Mouse (Mus musculus): ENCODE results near the gene Gm49322. TPM values are rescaled to one million over a fixed set of nuclear protein-coding genes. Genes with fewer than 3 reads are reported as not detected.

Gene Gm49322
- polyA plus RNA-seq (2015; fragmentation: Illumina TruSeq; extraction: RNeasy Lipid Tissue Mini Kit (QIAGEN cat#74804); ENCODE audit: insufficient read depth, low replicate concordance) = 0.93 TPM

DNA sequence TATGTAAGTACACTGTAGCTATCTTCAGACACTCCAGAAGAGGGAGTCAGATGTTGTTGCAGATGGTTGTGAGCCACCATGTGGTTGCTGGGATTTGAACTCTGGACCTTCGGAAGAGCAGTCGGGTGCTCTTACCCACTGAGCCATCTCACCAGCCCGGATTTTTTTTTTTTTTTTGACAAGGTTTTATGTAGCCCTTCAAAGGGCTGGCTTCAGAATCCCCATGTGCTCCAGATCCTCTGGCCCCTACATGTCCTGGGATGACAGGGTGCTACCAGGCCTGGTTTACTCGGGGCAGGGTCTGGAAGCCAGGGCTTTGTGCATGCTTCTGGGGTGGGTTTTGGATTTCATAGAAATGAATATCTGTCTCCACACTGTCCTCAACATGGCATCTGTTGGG, at the start of gene Gm49322:
Gene Gm49322 (plus strand): TSS at position 301 of the 400 bp plus-strand sequence.

DNA sequence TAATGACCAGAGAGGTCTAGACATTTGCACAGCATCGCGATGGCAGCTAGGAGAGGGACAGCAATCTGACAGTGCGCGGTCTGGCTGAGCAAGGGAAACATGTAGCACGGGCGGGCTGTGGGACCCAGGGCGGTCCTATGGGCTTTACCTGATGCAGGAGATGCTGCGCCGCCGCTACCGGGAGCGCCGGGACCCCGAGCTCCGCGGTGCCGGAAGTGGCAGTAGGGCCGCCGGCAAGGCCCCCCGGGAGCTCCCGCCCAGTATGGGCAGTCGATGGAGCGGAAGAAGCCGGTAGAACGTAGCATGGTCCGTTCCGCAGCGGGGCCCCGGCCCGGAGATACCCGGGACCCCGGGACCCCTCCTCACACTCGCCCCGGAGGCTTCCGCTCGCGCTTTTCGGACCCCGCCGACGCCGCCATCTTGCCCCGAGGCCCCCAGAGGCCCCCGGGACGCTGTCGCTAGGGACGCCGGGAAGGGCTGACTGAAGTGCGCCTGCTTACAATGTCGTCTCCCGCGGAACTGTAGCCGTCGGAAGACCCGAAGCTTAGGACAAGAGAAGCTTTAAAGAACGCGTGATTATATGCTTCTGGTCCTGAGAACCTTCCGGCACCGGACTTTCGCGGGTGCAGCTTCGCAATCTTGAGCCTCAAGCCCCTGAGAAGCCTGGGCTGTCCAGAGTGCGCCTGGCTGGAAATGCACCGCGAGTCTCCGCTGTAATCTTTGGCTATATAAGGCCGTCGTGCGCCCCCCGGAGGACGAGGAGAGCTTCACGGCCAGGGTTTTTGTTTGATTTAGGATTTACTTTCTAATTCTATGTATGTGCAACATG, 44.5 kb upstream of the Gm49322 start, which contains the start of gene Rexo1:
Gene Rexo1 (minus strand): TSS at position 445 of the 829 bp plus-strand sequence.

DNA sequence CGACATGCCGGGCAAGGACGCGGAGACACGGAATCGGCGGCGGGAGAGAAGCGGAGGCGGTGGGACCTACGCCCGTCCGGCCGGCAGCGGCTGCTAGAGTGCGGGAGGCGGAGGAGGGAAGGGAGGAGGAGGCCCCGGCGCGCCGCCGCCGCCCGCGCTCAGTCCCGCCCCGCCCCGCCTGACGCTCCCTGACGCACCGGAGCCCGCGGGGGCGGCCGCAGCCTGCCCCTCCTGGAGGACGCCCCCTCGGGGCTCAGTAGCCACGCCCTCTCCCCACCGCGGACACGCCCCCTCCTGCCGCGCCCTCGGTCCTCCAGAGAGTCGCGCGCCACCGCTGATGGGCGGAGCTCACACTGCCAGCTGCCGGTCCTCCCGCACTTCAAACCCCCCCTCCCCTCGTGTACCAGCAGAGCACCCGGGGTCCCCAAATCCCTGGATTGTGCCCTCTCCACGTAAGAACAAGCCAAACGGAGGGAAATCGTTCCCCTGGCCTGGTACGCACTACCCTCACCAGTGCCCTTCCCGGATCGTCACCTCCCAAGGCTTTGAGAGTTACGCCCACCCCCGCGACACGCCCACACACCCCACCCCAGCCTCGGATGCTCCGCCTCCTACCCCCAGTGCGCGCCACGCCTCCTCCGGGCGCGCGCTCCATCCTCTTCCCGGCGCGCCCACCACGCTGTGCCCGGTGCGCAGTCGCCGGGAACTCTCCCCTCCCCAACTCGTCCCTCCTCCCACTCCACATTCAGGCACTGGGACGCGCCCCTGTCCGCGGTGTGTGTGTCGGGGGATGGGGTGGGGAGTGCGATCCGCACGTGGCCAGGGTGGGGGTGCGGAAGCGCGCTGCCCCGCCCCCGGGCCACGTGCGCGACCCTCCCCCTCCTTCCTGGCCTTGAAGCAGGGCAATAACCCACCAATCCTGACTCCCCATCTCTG, 28.4 kb upstream of the Gm49322 start, which contains the start of gene Klf16:
Gene Klf16 (minus strand): TSS at position 127 of the 936 bp plus-strand sequence.

DNA sequence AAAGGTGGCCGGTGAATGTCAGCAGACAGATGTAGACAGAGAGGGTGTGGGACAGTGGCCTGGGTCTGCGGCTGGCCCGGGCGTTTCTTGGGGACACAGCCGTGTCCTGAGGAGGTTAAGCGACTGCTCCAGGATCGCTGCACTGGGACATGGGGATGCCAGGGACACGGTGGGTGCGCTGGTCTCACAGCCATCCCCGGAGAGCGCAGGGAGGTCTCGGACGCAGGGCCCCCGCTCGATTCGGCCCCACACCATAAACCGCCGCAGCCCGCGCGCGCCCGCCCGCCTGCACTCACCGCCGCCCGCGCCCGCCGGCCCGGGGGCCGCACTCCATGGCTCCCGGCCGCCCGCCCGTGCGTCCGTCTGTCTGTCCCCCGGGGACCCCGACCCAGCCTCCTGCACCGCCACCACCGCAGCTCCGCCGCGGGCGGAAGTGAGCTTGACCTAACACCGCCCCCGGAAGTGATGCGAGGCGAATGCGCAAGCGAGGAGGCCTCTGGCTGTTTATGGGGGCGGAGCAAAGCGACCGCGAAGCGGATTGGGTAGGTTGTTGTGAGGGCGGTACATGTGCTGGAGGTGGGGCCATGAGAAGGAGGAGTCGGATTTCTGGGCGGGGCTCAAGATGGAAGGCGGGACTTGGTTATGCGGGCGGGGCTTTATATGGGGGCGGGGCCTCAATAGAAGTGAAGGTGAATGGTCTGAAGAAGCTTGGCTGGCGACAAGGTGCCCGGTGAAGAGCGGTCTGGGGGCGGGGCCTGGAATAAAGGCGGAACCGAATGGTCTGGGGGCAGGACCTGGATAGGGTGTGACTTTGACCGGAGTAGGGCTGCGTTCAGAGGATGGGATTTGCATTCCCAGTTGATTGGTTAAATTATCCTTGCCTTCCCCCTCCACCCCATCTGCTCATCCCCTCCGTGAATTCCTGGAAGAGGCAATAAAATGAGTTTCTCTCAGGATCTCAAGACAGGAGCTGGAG, 15.7 kb upstream of the Gm49322 start, which contains the start of gene Abhd17a:
Gene Abhd17a (minus strand): TSS at position 463 of the 976 bp plus-strand sequence.

DNA sequence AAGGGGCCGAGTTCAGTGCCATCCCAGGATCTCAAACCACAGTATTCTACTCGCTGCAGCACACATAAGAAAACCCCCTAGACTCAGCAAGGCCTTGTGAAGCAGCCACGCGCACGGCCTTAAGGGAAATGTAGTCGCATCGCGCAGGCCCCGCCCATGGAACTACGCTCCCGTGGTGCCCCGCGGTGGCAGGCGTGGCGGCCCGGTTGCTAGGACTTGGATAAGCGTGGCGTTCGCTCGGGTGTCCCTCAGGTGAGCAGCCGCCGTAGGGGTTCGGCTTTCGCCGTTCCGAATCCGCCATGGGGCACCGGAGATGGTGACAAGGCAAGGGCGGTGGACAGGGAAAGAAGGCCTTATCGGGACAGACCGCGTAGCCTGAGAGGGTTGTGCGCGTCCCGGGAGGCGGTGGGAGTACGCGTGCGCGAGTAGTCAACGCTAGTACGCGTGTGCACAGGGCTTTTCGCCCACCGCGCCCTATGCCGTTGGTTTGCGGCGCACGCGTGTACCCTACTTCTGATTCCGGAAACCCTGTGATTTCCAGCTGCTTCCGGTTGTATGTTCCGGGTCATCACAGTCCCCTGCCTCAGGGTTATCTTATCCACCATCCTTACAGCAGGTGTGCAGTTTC, 3.0 kb upstream of the Gm49322 start, which contains the start of the genes Scamp4 and Adat3:
Gene Scamp4 (plus strand): TSS at position 175 of the 628 bp plus-strand sequence.
Gene Adat3 (plus strand): TSS at position 183 of the 628 bp plus-strand sequence.

DNA sequence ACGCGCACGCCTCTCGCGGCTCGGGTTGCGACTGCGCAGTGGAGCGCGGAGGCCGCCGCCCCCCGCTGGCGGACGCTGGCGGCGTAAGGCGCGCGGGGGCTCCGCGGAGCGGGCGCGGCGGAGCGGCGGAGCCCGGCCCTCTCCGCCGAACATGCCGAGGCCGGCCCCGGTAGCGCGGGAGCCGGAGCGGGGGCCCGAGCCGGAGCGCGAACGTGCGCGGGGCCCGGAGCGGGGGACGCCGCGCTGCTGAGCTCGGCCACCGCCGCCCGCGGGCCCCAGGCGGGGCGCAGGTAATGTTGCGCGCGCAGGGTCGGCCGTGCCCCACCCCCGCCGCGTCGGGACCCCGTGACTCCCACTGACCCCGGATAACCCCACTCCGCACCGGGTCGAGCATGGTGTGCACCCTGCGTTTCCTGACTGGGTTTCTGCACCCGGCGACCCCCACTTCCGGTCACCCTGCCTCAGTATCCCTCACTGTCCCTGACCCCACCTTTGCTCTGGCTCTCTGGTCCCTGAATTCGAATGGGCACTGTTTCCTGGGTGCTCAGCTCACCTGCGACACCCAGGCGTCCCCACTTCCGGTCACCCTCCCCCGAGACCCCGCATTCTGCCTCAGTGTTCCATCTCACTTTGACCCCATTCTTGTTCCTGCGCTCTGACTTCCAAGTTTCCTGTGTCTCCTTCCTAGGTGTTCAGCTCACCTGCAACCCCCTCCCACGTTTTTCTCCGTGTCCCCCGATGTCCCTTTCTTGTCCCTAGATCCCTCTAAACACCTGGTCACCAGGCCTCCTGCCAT, 17.0 kb downstream of the Gm49322 start, which contains the start of gene Csnk1g2:
Gene Csnk1g2 (plus strand): TSS at position 178 of the 796 bp plus-strand sequence.

DNA sequence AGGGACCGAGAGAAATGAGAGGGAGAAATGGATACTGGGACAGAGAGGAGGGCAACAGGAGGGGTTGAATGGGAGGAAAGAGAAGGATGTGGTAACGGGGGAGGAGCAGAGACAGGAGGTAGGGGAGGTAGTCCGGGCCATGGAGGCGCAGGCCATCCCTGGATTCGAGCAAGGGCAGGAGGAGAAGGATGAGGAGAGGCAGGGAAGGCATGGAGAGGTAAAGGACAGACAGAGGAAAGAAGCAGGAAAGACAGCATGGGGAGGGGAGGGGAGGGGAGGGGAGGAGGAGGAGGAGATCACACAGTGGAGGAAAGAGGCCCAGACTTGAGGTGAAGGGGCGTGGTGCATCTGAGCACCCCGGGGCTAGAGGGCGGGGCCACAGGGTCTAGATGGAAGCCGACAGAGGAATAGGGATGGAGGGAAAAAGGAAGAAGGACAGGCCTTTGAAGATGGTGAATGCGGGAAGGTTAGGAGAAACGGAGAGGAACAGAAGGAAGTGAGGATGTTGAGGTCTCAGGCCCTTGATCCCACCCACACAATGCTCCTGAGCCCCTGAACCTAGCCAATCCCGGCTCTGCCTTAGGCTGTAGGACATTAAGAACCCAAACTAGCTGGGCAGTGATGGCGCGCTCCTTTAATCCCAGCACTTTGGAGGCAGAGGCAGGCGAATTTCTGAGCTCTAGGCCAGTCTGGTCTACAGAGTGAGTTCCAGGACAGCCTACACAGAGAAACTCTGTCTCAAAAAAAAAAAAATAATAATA, 51.2 kb downstream of the Gm49322 start, which contains the start of gene Btbd2:
Gene Btbd2 (minus strand): TSS at position 209 of the 761 bp plus-strand sequence.

Other genes starting within 250 kb of the Gm49322 start
- gene Plk5, start 249.6 kb upstream of the Gm49322 start, polyA plus RNA-seq (2015; fragmentation: Illumina TruSeq; extraction: RNeasy Lipid Tissue Mini Kit (QIAGEN cat#74804); ENCODE audit: insufficient read depth, low replicate concordance) = not detected
- 4.6 TPM for gene Mex3d, start 218.4 kb upstream of the Gm49322 start, polyA plus RNA-seq (2015; fragmentation: Illumina TruSeq; extraction: RNeasy Lipid Tissue Mini Kit (QIAGEN cat#74804); ENCODE audit: insufficient read depth, low replicate concordance)
- 18.0 TPM for gene Mbd3, start 206.5 kb upstream of the Gm49322 start, polyA plus RNA-seq (2015; fragmentation: Illumina TruSeq; extraction: RNeasy Lipid Tissue Mini Kit (QIAGEN cat#74804); ENCODE audit: insufficient read depth, low replicate concordance)
- gene Uqcr11, start 199.2 kb upstream of the Gm49322 start, polyA plus RNA-seq (2015; fragmentation: Illumina TruSeq; extraction: RNeasy Lipid Tissue Mini Kit (QIAGEN cat#74804); ENCODE audit: insufficient read depth, low replicate concordance) = 11.5 TPM
- gene Tcf3, start 172.4 kb upstream of the Gm49322 start, polyA plus RNA-seq (2015; fragmentation: Illumina TruSeq; extraction: RNeasy Lipid Tissue Mini Kit (QIAGEN cat#74804); ENCODE audit: insufficient read depth, low replicate concordance) = 22.1 TPM
- not detected for gene Onecut3, start 111.2 kb upstream of the Gm49322 start, polyA plus RNA-seq (2015; fragmentation: Illumina TruSeq; extraction: RNeasy Lipid Tissue Mini Kit (QIAGEN cat#74804); ENCODE audit: insufficient read depth, low replicate concordance)
- gene Atp8b3, start 66.9 kb upstream of the Gm49322 start, polyA plus RNA-seq (2015; fragmentation: Illumina TruSeq; extraction: RNeasy Lipid Tissue Mini Kit (QIAGEN cat#74804); ENCODE audit: insufficient read depth, low replicate concordance) = not detected
- 10.1 TPM for gene Rexo1, start 44.5 kb upstream of the Gm49322 start, polyA plus RNA-seq (2015; fragmentation: Illumina TruSeq; extraction: RNeasy Lipid Tissue Mini Kit (QIAGEN cat#74804); ENCODE audit: insufficient read depth, low replicate concordance)
- 11.6 TPM for gene Klf16, start 28.7 kb upstream of the Gm49322 start, polyA plus RNA-seq (2015; fragmentation: Illumina TruSeq; extraction: RNeasy Lipid Tissue Mini Kit (QIAGEN cat#74804); ENCODE audit: insufficient read depth, low replicate concordance)
- 5.6 TPM for gene Abhd17a, start 15.7 kb upstream of the Gm49322 start, polyA plus RNA-seq (2015; fragmentation: Illumina TruSeq; extraction: RNeasy Lipid Tissue Mini Kit (QIAGEN cat#74804); ENCODE audit: insufficient read depth, low replicate concordance)
- gene Scamp4, start 3.1 kb upstream of the Gm49322 start, polyA plus RNA-seq (2015; fragmentation: Illumina TruSeq; extraction: RNeasy Lipid Tissue Mini Kit (QIAGEN cat#74804); ENCODE audit: insufficient read depth, low replicate concordance) = 20.6 TPM
- gene Adat3, start 3.1 kb upstream of the Gm49322 start, polyA plus RNA-seq (2015; fragmentation: Illumina TruSeq; extraction: RNeasy Lipid Tissue Mini Kit (QIAGEN cat#74804); ENCODE audit: insufficient read depth, low replicate concordance) = not detected
- gene Csnk1g2, start 16.8 kb downstream of the Gm49322 start, polyA plus RNA-seq (2015; fragmentation: Illumina TruSeq; extraction: RNeasy Lipid Tissue Mini Kit (QIAGEN cat#74804); ENCODE audit: insufficient read depth, low replicate concordance) = 21.2 TPM
- 4.3 TPM for gene Btbd2, start 51.0 kb downstream of the Gm49322 start, polyA plus RNA-seq (2015; fragmentation: Illumina TruSeq; extraction: RNeasy Lipid Tissue Mini Kit (QIAGEN cat#74804); ENCODE audit: insufficient read depth, low replicate concordance)
- 81.5 TPM for gene Mknk2, start 72.1 kb downstream of the Gm49322 start, polyA plus RNA-seq (2015; fragmentation: Illumina TruSeq; extraction: RNeasy Lipid Tissue Mini Kit (QIAGEN cat#74804); ENCODE audit: insufficient read depth, low replicate concordance)
- gene Mob3a, start 96.0 kb downstream of the Gm49322 start, polyA plus RNA-seq (2015; fragmentation: Illumina TruSeq; extraction: RNeasy Lipid Tissue Mini Kit (QIAGEN cat#74804); ENCODE audit: insufficient read depth, low replicate concordance) = 94.7 TPM
- 35.5 TPM for gene Izumo4, start 96.2 kb downstream of the Gm49322 start, polyA plus RNA-seq (2015; fragmentation: Illumina TruSeq; extraction: RNeasy Lipid Tissue Mini Kit (QIAGEN cat#74804); ENCODE audit: insufficient read depth, low replicate concordance)
- 63.5 TPM for gene Ap3d1, start 136.2 kb downstream of the Gm49322 start, polyA plus RNA-seq (2015; fragmentation: Illumina TruSeq; extraction: RNeasy Lipid Tissue Mini Kit (QIAGEN cat#74804); ENCODE audit: insufficient read depth, low replicate concordance)
- 12.6 TPM for gene Dot1l, start 149.2 kb downstream of the Gm49322 start, polyA plus RNA-seq (2015; fragmentation: Illumina TruSeq; extraction: RNeasy Lipid Tissue Mini Kit (QIAGEN cat#74804); ENCODE audit: insufficient read depth, low replicate concordance)
- 22.7 TPM for gene Sf3a2, start 192.2 kb downstream of the Gm49322 start, polyA plus RNA-seq (2015; fragmentation: Illumina TruSeq; extraction: RNeasy Lipid Tissue Mini Kit (QIAGEN cat#74804); ENCODE audit: insufficient read depth, low replicate concordance)
- 70.0 TPM for gene Plekhj1, start 192.6 kb downstream of the Gm49322 start, polyA plus RNA-seq (2015; fragmentation: Illumina TruSeq; extraction: RNeasy Lipid Tissue Mini Kit (QIAGEN cat#74804); ENCODE audit: insufficient read depth, low replicate concordance)
- gene Amh, start 199.2 kb downstream of the Gm49322 start, polyA plus RNA-seq (2015; fragmentation: Illumina TruSeq; extraction: RNeasy Lipid Tissue Mini Kit (QIAGEN cat#74804); ENCODE audit: insufficient read depth, low replicate concordance) = not detected
- not detected for gene Jsrp1, start 207.5 kb downstream of the Gm49322 start, polyA plus RNA-seq (2015; fragmentation: Illumina TruSeq; extraction: RNeasy Lipid Tissue Mini Kit (QIAGEN cat#74804); ENCODE audit: insufficient read depth, low replicate concordance)
- gene Oaz1, start 220.6 kb downstream of the Gm49322 start, polyA plus RNA-seq (2015; fragmentation: Illumina TruSeq; extraction: RNeasy Lipid Tissue Mini Kit (QIAGEN cat#74804); ENCODE audit: insufficient read depth, low replicate concordance) = 388 TPM
- gene Lingo3, start 238.0 kb downstream of the Gm49322 start, polyA plus RNA-seq (2015; fragmentation: Illumina TruSeq; extraction: RNeasy Lipid Tissue Mini Kit (QIAGEN cat#74804); ENCODE audit: insufficient read depth, low replicate concordance) = not detected
- 34.9 TPM for gene Lsm7, start 249.2 kb downstream of the Gm49322 start, polyA plus RNA-seq (2015; fragmentation: Illumina TruSeq; extraction: RNeasy Lipid Tissue Mini Kit (QIAGEN cat#74804); ENCODE audit: insufficient read depth, low replicate concordance)
- 7.5 TPM for gene Sppl2b, start 249.3 kb downstream of the Gm49322 start, polyA plus RNA-seq (2015; fragmentation: Illumina TruSeq; extraction: RNeasy Lipid Tissue Mini Kit (QIAGEN cat#74804); ENCODE audit: insufficient read depth, low replicate concordance)